Mouse (Mus musculus) brain, embryonic 14.5 days (tissue): ENCODE measurements at regions not wholly inside any gene's neighbourhood (a gene's known extent, or its start where the extent isn't known, plus 50 kb on each side); places are given as distances from the start of the nearest gene placed in this dataset.

ENCODE experiments used
- CTCF ChIP-seq: fragments of 200-500 bp; IDR thresholded peaks from 2 replicates; pipeline ENCODE4 v1.5.1; 2012; ENCODE audit warnings: inconsistent platforms, mild to moderate bottlenecking, moderate library complexity, borderline replicate concordance; ENCODE audit not compliant: insufficient read depth, insufficient read length; ENCODE audit errors: extremely low read depth
- POLR2A ChIP-seq: fragments of 200-500 bp; IDR thresholded peaks from 2 replicates; pipeline ENCODE4 v1.6.1; 2012; ENCODE audit warnings: mild to moderate bottlenecking, inconsistent platforms, borderline replicate concordance; ENCODE audit not compliant: poor library complexity, insufficient read depth, insufficient read length, severe bottlenecking; ENCODE audit errors: extremely low read depth

DNA sequence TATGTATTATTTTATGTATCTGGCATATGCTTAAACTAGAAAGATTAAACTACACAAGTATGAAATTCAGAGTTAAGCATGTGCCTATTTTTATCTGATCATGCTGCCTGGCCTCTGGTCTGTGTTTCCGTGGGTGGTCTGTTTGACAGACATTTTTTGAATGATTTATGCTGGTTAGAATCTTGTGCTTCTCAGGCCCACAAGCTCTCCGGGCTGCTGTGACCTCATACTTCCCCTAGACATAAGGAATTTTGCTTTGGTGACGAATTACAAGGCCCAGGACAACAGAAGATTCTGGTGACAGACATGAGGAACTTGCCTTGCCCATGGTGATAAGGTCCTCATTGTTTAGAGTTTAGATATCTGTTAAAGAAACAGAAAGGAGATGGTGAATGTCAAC, 475.9 kb upstream of the Fam92a start:
- no peak for TF ChIP-seq POLR2A
- TF ChIP-seq CTCF: no peak
